Mouse (Mus musculus) lung, adult 2 months (tissue): Measurements from ENCODE around the gene Olfr215. TPM values are rescaled to one million over a fixed set of nuclear protein-coding genes. Genes with fewer than 3 reads are reported as not detected.
"Not testable (repeated sequence)": the region's sequence is repeated elsewhere in the genome, so short reads cannot be mapped to it uniquely, and the experiment has no call there.

Source experiments
- DNase-seq: peaks from one replicate; pipeline ENCODE4 v3.0.0; 2022
- H3K4me1 ChIP-seq: fragments of 200-500 bp; 2 replicates; pipeline ENCODE4 v1.6.1; 2011; ENCODE audit warnings: low read length; ENCODE audit not compliant: control insufficient read depth, insufficient read depth
- H3K4me3 ChIP-seq: fragments of 200-500 bp; replicated peaks from 2 replicates; pipeline ENCODE3; 2011; ENCODE audit warnings: low read depth, mild to moderate bottlenecking, control low read depth, low read length; ENCODE audit errors: extremely low read depth
- CTCF ChIP-seq: fragments of 200-500 bp; IDR thresholded peaks from 2 replicates; pipeline ENCODE4 v1.5.1; 2011; ENCODE audit warnings: mild to moderate bottlenecking, low read length, control low read depth; ENCODE audit not compliant: insufficient read depth
- POLR2A ChIP-seq: fragments of 200-500 bp; IDR thresholded peaks from 2 replicates; pipeline ENCODE4 v1.6.1; 2011; ENCODE audit warnings: low read depth, mild to moderate bottlenecking, control low read depth, low read length, borderline replicate concordance; ENCODE audit errors: extremely low read depth
- WGBS: fragments of 180-500 bp; shearing (Covaris S2); methylation state at CpG from one replicate; pipeline ENCODE4 v1.1.7; 2018; 5-methylcytosine and 5-hydroxymethylcytosine counted together
- polyA plus RNA-seq: library from polyadenylated mRNA; depleted of rRNA; stranded (reverse); fragments of >200 nt; gene quantifications from 2 replicates; pipeline ENCODE4 v1.2.3, GENCODE M21; 2012; rRNA removed

Gene Olfr215
- polyA plus RNA-seq, 1 experiment = not detected

GRCm38 (mm10) chr6:116569834-116570233, 14.2 kb downstream of the Olfr215 start:
- no peak for DNase-seq
- Histone ChIP-seq H3K4me3 (no peak overlapping the region), H3K4me1 (no peaks in the 10 kb centered on the region)
- WGBS = 30% methylated on average over 3 of the region's 3 CpGs
- TF ChIP-seq POLR2A (no peak), CTCF (no peak)

GRCm38 (mm10) chr6:116554952-116555351, 29.0 kb downstream of the Olfr215 start:
- H3K4me1 ChIP-seq = no peaks in the 10 kb centered on the region
- H3K4me3 ChIP-seq = no peak overlapping the region
- 56% methylated on average over 3 of the region's 3 CpGs for WGBS
- DNase-seq = no peak
- TF ChIP-seq CTCF = no peak

DNA sequence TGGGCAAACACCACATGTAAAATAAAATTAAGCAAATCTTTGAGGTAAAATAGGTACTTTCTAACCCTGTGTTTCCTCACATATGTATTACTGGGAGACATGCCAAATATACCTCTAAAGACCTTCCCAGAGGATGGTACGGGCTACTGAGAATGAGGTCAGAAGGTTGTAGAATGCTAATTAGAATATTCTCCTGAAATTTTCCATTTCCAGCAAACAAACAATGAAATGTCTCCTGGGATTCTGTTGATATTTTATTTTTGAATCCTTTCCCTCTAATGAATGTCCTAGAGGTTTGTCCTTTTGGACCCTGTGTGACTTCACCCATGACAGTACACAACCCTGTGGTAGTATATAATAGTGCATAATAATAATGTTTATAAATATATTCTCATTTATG, 30.1 kb downstream of the Olfr215 start, which contains the start of gene Olfr214:
TSS of gene Olfr214 (plus strand) at position 301 of the 400 bp plus-strand sequence.
- no peak within 1 kb of the TSS for H3K4me3 ChIP-seq
- TF ChIP-seq POLR2A (no peak), CTCF (no peak)
- no peaks in the 10 kb centered on the region for H3K4me1 ChIP-seq
- DNase-seq = no peak
- WGBS = 72% methylated on average over 1 of the region's 1 CpGs

GRCm38 (mm10) chr6:116550841-116551240, 33.2 kb downstream of the Olfr215 start, which contains the start of gene Gm5580:
Gene Gm5580 (plus strand): TSS chr6:116551141.
- not testable (repeated sequence) for H3K4me3 ChIP-seq, DNase-seq, H3K4me1 ChIP-seq
- WGBS = 95% methylated on average over 11 of the region's 11 CpGs

DNA sequence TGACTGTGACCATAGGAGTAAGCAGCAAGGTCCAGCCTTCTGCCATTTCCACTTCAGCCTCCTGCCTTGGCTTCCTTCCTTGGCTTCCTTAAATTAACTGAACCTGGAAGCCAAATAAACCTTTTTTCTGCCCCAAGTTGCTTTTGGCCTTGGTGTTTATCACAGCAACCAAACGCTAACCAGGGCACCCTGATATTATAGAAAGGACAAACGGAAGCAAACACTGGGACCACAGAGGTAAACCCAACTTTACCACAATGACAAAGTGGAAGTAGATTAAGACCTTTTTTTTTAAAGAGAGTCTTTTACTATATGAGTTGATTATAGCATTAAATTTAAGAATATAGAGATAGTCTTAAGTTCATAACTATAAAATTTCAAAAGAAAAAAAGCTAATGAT, 41.5 kb downstream of the Olfr215 start:
- no peak for DNase-seq
- H3K4me1 ChIP-seq = no peaks in the 10 kb centered on the region
- 75% methylated on average over 2 of the region's 2 CpGs for WGBS
- TF ChIP-seq POLR2A (no peak), CTCF (no peak)
- H3K4me3 ChIP-seq = no peak overlapping the region

DNA sequence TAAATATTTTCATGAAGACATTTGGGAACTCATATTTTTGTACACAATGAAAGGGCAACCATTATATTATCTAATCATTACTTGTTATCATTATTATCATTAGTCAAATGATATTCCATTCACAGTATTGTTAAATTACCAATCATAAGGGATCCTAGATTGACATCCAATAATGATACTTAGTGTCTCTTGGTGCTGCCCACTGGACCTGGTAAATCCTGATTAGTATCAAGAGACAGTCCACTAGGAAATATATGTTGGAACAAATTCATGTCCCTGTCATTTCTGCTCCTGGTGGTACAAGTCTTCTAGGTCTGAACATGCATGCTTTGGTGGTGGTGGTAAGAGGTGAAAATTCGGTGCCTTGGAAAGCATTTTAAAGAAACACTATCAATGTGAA, 45.8 kb downstream of the Olfr215 start, which contains the start of gene Olfr213:
TSS of gene Olfr213 (plus strand) at position 301 of the 400 bp plus-strand sequence.
- no peak for DNase-seq
- no peaks in the 10 kb centered on the region for H3K4me1 ChIP-seq
- H3K4me3 ChIP-seq = no peak within 1 kb of the TSS
- TF ChIP-seq POLR2A = no peak
- no peak for TF ChIP-seq CTCF
- WGBS = 84% methylated on average over 1 of the region's 1 CpGs

Other genes with a start within 250 kb of the Olfr215 start
- 46.0 and 50.6 TPM in 2 replicates for gene March8, start 246.2 kb downstream of the Olfr215 start, polyA plus RNA-seq
- 8.6 and 9.1 TPM in 2 replicates for gene Alox5, start 123.0 kb downstream of the Olfr215 start, polyA plus RNA-seq
- gene Olfr211, start 95.1 kb downstream of the Olfr215 start, polyA plus RNA-seq = not detected in 2 replicates
- not detected in 2 replicates for gene Olfr212, start 77.7 kb downstream of the Olfr215 start, polyA plus RNA-seq
- not detected in 2 replicates for gene Olfr213, start 45.7 kb downstream of the Olfr215 start, polyA plus RNA-seq
- gene Gm5580, start 33.1 kb downstream of the Olfr215 start, polyA plus RNA-seq = not detected in 2 replicates
- gene Olfr214, start 30.0 kb downstream of the Olfr215 start, polyA plus RNA-seq = not detected in 2 replicates
- 8.4 and 16.2 TPM in 2 replicates for gene Zfp422, start 44.8 kb upstream of the Olfr215 start, polyA plus RNA-seq
- gene Depp1, start 66.4 kb upstream of the Olfr215 start, polyA plus RNA-seq = 59.8 and 70.1 TPM in 2 replicates
- gene Rassf4, start 89.8 kb upstream of the Olfr215 start, polyA plus RNA-seq = 18.1 and 20.6 TPM in 2 replicates
- gene Tmem72, start 132.7 kb upstream of the Olfr215 start, polyA plus RNA-seq = 0.04 TPM in 1 of 2 replicates, not detected in the other